Mouse (Mus musculus): ENCODE data around the gene Setd4.

The Setd4 gene

DNA sequence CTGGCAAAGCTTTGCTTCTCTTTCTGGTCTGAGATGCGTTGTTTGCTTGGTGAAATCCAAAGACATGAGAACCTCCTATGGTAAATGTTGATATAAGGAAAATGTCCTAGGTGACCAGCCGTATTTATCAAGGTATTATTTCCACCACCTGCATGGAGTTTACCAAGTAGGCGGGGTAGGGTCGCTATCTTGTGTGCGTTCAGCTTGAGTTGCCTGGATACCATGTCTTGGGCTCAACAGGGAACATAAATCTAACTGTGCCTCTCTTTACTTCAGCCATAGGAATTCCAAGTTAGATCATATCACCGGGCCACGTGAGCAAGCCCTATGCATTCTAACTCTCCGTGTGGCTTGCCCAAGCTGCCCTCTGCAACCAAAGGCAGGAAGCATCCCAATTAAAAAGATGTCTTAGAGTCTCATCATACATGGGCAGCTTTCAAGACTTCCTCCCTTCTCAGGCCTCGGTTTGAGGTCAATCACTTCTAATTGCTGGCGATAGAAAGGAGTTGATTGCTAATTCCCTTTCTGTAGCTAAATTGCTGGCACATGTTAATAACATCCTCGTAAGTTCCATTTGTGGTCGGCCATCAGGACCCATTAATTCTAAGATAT lies 57.4 kb downstream of the Setd4 start:
- no peak for DNase-seq (ENCODE audit: low read depth, low spot score)

DNA sequence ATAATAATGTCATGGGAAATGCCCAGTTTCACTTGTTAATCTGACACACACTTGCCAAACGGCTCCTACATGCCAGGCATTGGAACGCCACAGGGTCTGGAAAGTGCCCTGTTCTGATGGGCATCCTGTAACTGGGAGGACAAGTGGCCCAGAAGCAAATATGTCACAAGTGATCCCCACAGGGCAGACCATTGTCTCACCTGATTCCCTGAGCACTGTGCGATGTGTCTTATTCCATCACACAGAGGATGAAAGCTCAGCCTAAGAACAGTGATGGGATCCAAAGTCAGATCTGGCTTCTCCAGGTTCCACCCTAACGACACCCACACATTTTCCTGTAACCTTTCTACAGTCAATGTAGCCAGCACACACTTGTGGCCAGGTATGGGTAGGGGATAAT lies 58.9 kb downstream of the Setd4 start:
- DNase-seq (ENCODE audit: low read depth, low spot score) = no peak

DNA sequence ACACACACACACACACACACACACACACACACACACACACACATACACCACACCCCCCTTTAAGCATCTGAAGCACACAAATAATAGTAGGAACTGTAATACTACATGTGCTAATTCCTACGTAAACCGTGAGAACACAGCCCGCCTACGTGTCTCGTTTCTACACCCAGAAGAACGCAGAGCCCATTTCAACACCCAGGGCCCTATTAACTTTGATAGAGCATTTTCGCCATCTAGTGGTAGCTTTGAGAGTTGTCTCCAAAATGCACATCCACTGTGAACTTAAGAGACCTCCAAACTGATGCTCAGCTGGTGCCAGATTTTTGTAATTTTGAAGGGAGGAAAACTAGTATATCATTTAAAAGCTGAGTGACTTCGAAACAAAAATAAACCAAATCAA lies 60.2 kb downstream of the Setd4 start:
- DNase-seq (ENCODE audit: low read depth, low spot score) = peak; percentile 87

DNA sequence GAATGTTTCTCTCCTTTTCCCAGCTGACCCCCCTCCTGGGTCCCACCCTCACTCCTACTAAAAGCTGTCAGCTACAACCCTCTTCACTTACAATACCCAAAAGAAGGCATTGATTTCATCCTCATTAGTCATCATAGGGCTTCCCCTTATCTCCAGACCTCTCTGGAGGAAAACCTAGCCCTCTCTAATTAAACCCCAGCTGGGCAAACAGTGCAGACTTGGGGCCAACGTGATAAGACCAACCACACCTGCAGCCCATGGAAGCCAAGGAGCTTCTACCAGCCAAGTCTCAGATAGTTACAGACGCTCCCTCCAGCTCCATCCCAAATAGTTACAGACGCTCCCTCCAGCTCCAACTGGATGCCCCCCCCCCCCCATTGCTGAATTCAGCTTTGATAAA lies 64.0 kb downstream of the Setd4 start:
- DNase-seq (ENCODE audit: low read depth, low spot score) = no peak

- no peak for DNase-seq (ENCODE audit: low read depth, low spot score)
These were observed 68.6 kb downstream of the Setd4 start for GRCm38 (mm10) chr16:93535151-93535853.
